Mouse (Mus musculus): Measurements from ENCODE around the gene Slc34a2.

Slc34a2 gene

DNA sequence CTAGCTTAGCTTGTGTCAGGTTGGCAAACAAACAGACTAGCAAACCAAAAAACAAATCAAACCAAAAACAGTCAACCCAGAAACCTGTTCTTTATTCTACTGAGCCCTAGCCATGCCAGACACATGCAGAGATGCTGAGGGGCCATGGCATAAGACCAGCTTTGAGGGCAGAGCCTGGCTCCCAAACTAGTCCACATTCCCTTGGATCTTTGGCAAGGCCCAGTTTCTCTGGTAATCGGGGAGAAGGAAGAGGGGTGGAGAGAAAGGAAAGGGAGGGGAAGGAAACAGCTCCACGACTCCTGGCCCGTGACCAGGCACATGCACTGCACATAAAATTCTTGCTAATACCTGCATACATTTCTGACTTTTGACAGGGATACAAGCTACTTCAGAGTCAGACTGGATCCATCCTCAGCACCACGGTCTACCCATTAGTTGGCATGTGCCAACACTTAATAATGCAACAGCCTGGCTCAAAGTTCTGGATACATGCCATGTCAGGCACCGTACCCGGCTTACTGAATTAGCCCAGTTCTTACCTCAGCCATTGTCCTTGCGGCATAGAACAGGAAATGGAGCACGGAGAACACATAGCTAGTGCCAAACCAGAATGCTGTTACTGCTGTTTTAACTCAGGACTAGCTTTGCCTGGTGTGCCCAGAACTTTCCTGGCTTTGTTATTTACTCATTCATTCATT, 12.5 kb upstream of the Slc34a2 start:
- DNase-seq (ENCODE audit: low read depth), result no peak

- no peak for DNase-seq (ENCODE audit: low read depth)
Observed at GRCm38 (mm10) chr5:53031346-53031745, 6.5 kb upstream of the Slc34a2 start.

- no peak for DNase-seq (ENCODE audit: low read depth)
Observed at GRCm38 (mm10) chr5:53042034-53042748, 4.3 kb downstream of the Slc34a2 start.

GRCm38 (mm10) chr5:53042771-53043371, 5.0 kb downstream of the Slc34a2 start:
- DNase-seq (ENCODE audit: low read depth), result no peak

DNA sequence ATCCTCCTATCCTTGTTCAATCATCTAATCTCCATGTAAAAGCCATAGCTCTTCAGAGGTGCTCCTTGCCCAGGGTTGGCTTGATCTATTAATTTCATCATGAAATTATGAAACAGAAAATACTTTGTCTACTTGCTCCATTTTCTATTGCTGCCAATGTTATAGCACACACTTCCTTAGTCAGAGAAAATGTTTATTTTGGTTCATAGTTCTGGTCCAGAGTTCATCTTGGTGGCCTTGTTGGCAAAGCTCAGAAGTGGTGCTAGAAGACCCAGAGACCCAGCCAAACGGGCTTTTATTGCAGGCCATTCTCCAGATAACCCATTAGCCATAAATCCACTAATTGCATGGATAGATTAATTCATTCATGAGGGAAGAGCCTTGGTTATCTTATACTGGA, 5.8 kb downstream of the Slc34a2 start:
- no peak for DNase-seq (ENCODE audit: low read depth)

GRCm38 (mm10) chr5:53047951-53048350, 10.1 kb downstream of the Slc34a2 start:
- DNase-seq (ENCODE audit: low read depth), result no peak

GRCm38 (mm10) chr5:53048599-53048998, 10.7 kb downstream of the Slc34a2 start:
- DNase-seq (ENCODE audit: low read depth), result no peak

GRCm38 (mm10) chr5:53049046-53049445, 11.2 kb downstream of the Slc34a2 start:
- no peak for DNase-seq (ENCODE audit: low read depth)

DNA sequence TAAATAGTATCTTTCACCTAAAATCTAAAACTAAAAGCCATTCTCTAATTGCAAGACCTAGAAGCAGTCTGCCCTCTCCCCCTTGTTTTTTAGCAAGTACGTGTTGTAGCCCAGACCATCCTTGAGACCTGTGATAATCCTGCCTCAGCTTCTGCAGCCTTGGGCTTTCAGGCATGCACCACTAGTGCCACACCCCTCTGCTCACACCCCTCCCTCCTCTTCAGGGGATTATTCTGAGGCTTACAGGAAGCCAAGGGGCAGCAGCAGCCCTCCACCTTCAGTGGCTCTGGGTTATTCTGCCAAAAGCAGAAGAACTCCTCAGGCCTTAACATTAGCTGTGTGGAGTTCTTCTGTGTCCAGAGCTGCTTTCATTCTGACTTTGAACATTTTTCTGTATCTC, 13.1 kb downstream of the Slc34a2 start:
- no peak for DNase-seq (ENCODE audit: low read depth)

- no peak for DNase-seq (ENCODE audit: low read depth)
Observed at GRCm38 (mm10) chr5:53053246-53053645, 15.4 kb downstream of the Slc34a2 start.

DNA sequence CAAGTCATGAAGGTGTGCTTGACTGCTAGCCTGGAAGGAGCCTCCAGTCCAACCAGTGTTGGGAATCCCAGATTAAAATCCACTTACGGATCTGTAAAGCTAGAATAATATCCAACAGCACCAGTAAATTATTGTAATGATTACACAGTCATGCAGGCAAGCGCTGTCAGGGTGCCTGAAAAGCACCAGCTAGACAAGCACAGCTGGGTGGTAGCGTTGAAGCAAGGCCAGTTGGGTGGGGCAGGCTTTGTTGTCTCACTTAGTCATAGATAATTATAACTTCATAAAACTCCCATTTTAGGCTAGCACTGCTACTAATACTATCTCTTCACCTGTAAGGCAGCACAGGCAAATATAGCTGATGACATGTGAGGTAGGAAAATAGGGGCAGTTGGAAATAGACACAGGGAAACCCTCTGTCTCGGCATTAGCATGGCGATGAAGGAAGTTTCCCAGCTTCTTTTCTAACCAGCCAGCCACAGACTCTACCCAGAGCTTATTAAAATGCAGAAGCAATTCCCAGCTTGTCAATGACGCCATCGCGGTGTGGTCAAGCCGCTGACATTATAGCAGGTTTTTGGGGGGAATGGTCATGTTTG, 23.8 kb downstream of the Slc34a2 start:
- no peak for DNase-seq (ENCODE audit: low read depth)

DNA sequence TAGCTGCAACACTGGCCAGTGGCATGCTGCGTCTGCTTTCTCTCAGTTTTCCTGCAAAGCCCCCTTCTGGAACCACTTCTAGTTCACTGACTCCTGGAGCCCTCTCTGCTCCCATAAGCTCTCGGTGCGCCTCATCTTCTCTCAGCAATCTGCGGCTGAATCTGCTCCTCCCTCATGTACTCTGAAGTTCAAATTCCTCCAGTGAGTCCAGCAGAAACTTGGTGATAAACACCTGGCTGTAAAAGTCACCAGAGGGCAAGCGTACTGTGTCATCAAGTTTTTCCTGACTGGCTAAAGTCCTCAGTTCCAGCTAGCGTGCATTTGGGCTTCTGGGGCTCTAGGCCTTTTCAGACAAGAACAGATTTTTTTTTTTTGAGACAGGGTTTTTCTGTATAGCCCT, 36.7 kb downstream of the Slc34a2 start:
- DNase-seq (ENCODE audit: low read depth), result no peak

DNA sequence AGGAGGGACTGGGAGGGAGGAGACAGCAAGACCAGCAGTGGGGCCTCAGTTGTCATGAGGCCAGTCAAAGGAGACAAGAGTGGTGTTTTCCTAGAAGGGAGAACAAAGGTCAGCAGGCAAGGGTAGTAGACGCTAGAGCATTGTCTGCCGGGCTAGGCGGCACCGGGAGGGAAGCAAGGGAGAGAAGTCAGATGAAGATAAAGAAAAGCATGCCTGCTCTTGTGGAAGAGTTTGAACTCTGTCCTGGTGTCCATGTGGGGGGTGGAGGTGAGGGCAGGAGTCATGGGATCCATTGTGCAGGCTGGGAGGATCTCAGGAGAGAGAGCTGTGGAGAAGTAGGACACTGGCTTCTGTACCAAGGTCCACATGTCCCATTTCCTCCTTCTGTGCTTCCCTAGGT, 40.6 kb downstream of the Slc34a2 start:
- no peak for DNase-seq (ENCODE audit: low read depth)

DNA sequence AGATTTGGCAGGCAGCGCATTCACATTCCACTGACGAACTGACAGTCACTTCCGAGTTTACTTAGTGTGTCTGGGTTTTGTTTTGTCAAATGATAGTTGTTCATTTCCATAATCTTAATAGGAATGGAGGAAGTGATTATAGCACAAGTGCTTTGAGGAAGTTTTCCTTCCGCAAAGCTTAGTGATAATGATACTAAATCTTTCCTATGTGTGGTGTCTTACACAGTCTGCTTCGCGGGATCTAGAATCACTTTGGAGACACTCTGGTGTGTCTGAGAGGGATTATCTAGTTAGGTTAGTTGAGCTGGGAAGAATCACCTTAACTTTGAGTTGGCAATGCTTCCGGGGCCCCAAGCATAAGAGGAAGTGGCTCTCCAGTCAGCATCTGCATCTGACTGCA, 49.6 kb downstream of the Slc34a2 start:
- no peak for DNase-seq (ENCODE audit: low read depth)

- no peak for DNase-seq (ENCODE audit: low read depth)
Observed at GRCm38 (mm10) chr5:53091331-53091730, 53.5 kb downstream of the Slc34a2 start.

- no peak for DNase-seq (ENCODE audit: low read depth)
Observed at GRCm38 (mm10) chr5:53101848-53102473, 64.1 kb downstream of the Slc34a2 start.

DNA sequence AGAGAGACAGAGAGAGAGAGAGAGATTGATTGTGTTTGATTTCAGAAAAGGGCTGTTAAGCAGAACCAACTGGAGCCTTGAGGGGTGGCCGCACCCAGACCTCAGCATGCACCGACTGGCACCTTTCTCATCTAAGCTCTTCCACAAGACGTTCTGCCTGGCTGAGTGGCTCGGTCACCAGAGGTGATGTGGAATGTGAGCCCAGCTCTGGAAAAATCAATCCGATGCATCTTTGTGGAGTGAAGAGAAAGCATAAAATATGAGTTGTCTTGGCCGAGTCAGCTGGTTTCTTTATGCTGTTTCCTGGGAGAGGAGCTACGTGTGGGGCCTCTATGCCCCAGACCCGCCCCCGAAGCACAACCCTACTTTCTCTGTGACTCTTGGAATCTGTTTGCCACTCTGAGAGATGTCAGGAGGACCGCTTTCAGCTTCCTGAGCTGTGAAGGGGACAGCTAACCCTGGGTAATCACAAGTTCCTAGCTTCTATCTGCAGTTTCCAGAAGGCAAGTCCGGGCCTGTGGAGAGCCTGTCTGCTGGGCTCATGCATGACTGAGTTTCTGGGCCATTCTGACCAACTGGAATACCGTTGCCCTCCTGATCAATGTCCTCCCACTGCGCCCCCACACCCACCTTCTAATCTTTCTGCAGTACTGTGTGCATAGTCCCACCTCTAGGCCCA, 66.4 kb downstream of the Slc34a2 start:
- no peak for DNase-seq (ENCODE audit: low read depth)

GRCm38 (mm10) chr5:53105716-53106115, 67.8 kb downstream of the Slc34a2 start:
- DNase-seq (ENCODE audit: low read depth), result no peak

- DNase-seq (ENCODE audit: low read depth), result no peak
Observed at GRCm38 (mm10) chr5:53106125-53106524, 68.2 kb downstream of the Slc34a2 start.

DNA sequence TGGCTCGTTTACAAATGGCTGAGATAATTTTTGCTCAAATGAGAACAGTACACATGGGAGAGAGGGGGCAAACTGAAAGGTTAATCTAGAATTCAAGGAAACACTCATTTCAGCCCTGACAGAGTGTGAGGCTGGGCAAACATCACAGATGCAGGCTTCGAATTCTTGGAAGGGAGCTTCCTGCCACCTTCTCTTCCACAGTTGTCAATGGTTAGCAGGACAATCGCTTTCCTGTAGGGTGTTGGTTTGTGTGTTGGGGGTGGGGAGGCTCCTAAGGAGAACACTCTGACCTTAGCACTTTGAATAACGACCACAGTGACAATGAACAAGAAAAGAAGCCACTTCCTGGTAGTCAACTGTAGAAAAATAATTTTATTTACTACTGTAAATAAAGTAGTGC, 68.8 kb downstream of the Slc34a2 start:
- no peak for DNase-seq (ENCODE audit: low read depth)

DNA sequence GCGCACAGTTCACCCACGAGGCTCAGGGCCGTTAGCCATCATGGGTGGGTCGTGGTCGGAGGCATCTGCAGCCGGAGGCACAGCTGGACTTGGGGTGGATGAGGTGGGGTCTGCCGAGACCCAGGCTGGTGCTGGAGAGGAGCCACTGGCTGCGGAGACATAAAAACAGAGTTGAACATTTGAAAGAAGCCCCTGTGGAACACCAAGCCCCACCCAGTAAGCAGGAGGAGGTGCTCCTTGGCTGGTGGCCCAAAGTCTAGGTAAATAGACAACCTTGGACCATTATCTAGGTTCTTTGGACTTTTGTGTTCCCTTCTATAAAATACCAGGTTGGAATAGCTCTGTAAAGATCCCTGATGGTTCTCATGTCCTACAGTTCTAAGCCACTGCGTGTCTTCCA, 70.1 kb downstream of the Slc34a2 start:
- DNase-seq (ENCODE audit: low read depth), result no peak

DNA sequence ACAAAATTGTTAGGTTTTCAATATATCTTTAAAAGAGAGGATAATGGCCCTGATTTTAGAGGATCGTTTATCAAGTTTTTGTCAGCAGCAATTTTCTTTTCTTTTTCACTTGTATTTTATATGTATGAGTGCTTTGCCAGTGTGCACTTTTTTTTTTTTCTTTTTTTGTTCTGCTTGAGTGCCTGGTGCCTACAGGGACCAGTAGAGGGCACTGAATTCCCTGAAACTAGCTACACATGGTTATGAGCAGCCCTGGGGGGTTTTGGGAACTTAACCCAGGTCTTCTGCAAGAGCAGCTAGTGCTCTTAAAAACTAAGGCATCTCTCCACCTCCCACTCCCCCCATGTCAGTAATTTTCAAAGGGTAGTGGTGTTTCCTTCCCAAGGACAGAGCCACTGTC, 70.8 kb downstream of the Slc34a2 start:
- no peak for DNase-seq (ENCODE audit: low read depth)

Data from naive thymus-derived CD4-positive, alpha-beta T cell, adult 2 months (primary cell).